Mouse (Mus musculus) MN1 (cell line): ENCODE measurements at regions not wholly inside any gene's neighbourhood (a gene's known extent, or its start where the extent isn't known, plus 50 kb on each side); places are given as distances from the start of the nearest gene placed in this dataset.
A peak's percentile ranks its signal among the peaks of the same experiment; 100 is the strongest.
"Not testable (repeated sequence)": the region's sequence is repeated elsewhere in the genome, so short reads cannot be mapped to it uniquely, and the experiment has no call there.

Experiments
- DNase-seq: peaks from one replicate; pipeline ENCODE4 v3.0.0-alpha.2; 2016; ENCODE audit warnings: low spot score

GRCm38 (mm10) chr5:96898120-96898672 lies 99.3 kb upstream of the Bmp2k start:
- no peak for DNase-seq

DNA sequence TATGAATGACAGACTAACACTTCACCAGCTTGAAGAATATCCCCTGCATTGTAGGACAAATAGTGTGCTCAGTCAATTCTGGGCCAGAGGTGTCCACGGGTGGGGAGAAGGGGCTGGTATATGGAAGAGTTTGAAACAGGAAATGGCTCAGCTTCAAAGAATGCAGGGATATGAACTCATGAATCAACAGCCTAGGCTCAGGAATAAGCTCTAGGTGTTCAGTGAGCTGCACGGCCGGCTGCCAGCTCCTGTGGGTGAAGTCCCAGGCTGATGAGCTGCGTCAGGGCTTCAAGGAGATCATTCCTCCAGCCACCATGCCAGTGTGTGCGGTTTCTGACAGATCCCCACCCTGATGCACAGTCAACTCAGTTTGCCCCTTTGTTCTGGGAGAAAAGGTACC lies 98.8 kb upstream of the Bmp2k start:
- DNase-seq, result no peak

DNA sequence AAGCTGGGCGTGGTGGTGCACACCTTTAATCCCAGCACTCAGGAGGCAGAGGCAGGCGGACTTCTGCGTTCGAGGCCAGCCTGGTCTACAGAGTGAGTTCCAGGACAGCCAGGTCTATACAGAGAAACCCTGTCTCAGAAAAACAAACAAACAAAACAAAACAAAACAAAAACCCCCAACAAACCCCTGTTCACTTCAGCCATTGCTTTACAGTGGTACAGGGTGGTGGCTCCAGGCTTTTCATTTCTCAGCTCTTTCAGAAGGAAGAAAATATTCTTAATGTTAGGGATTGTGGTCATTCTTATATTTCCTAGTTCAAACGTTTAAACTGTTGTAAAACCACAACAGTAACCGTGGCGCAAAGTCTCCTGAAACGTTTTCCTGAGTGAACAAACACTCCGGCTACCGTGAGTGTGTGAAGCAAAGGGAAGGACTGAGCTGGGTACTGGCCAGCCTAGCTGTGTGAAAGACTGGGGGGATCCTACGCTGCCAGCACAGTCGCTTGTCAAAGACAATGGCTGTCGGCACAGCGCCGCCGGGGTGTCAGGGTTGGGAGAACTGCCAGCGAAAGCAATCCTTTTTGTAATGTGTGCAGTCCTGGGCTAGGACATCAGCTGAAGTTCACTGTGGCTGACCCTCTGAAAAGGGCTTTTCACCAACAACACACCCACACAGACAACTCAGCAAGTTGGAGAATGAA lies 91.8 kb upstream of the Bmp2k start:
- DNase-seq, result no peak

DNA sequence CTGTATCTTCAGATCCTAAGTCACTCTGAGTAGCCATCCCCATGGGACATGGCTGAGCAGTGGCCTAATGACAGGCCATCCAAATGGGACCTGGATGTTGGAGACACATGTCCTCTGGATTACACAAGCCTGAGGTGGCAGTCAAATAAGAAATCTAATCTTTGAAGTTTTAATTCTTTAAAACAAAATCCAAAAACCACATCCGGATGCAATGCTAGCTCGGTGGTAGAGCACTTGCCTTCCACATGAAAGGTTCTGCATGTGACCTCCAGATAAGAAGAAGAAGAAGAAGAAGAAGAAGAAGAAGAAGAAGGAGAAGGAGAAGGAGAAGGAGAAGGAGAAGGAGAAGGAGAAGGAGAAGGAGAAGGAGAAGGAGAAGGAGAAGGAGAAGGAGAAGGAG lies 89.1 kb upstream of the Bmp2k start:
- not testable (repeated sequence) for DNase-seq

DNA sequence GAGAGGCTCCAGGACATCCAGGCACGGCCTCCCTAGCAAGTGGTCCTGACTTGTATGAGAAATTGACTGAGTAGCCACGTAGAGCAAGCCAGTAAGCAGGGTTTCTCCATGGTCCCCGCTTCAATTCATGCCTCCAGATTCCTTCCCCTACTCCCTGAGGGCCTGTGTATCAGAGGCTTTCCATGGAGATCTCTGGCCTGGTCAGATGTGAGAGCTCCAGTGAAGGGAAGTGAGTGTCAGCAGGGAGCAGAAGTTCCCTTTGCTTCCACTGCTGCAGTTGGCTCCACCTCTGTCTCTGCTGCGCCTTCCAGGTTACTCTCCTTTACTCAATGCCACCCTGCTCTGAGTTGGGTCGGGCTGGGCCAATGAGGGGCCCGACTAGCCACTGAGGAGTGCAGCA lies 88.3 kb upstream of the Bmp2k start:
- DNase-seq, result no peak

GRCm38 (mm10) chr5:96911550-96912253 lies 85.8 kb upstream of the Bmp2k start:
- DNase-seq, result peak; percentile 6

GRCm38 (mm10) chr5:96912254-96912635 lies 85.2 kb upstream of the Bmp2k start:
- DNase-seq, result no peak

- DNase-seq, result no peak
Observed at GRCm38 (mm10) chr5:96912781-96913180, 84.7 kb upstream of the Bmp2k start.

DNA sequence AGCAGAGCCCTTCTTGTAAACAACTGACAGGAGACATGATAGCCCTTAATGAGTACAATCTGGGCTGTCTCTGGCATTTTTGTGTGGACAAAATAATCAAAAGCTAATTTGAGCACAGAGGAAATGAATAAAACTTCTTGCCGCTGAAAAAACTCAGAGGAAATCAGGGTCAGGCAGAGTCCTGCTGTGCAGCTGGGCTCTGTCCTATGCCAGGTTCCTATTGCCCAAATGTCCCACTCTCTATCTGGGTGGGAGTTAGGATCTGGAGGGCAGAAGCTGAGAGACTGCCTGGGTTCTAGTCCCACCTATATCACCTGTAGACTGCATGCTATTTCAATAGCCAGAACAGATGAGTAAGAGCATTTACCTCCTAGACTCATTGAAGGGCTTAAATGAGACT lies 83.8 kb upstream of the Bmp2k start:
- no peak for DNase-seq

DNA sequence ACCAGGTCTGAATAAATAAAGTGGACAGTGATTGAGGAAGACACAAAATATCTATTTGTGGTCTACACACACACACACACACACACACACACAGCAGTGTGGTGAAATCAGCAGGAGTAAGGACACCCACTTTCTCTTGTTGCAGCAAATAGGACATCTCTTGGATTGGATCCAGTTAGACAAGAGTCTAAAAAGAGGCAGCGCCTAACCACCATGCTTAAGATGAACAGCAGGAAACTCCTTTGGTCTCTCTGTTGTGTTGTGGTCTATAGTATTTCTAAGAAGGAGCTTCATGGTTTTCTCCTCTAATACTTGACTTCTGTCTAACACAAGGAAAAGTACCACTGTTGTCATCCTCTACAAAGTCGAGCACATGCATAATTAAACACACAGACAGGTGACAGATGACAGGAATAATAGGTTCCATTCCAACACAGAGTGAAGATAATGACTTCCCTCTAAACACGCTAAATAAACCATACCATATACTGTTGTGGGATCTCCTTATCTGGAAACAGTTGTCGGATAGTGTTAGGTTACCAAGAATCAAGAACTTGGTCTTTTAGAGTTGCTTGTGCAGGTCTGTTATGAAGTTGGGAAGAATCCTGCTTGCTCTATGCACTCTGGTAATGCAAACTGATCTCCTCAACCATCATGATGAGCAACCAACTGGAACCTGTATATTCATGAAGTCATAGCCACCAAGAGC lies 82.6 kb upstream of the Bmp2k start:
- DNase-seq, result no peak

DNA sequence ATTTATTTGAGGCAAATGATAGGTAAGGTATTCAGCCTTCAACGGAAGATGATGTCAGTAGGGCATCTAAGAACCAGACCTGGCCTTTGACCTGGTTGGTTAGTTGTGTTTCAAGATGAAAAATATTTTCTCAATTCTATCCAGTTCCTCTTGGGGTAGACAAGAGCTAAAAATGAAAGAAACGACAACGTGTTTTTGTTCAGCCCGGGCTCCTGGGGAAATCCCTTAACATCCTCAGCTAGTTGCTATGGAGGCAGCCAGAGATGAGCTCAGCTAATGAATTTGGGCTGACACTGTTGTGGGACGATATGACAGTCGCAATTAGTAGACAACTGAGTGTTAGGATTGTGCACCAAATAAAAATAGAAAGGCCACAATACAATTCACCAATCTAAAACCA lies 80.6 kb upstream of the Bmp2k start:
- DNase-seq, result no peak

DNA sequence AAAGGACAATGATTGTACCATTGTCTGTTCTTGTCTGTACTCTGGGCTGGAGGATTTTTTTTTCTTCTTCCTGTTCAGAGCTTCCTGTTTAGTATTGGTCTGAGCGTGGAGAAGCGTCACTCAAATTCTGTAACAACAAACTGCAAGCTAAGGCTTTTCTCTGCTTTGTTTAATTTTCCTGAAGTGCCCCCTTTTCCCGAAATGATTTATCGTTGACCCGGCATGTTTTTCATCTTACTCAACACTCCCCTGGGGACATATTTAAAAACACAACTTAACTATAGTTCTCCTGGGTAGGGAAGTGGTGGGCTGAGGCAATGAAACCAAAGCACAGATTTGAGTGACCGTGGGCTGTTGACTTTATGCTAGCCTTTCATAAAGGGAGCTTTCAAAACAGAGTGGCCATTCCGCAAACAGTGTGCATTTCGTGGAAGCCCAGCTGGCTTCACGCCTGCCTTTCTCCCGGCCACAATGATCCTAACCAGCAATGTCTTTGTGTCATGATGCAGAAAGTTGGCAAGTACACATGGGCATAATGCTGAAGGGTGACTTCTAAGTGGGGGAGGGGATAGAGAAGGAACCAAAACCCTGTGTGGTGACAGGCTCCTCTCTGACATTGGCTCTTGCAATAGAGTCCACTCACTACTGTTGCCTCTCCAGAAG lies 79.8 kb upstream of the Bmp2k start:
- no peak for DNase-seq

DNA sequence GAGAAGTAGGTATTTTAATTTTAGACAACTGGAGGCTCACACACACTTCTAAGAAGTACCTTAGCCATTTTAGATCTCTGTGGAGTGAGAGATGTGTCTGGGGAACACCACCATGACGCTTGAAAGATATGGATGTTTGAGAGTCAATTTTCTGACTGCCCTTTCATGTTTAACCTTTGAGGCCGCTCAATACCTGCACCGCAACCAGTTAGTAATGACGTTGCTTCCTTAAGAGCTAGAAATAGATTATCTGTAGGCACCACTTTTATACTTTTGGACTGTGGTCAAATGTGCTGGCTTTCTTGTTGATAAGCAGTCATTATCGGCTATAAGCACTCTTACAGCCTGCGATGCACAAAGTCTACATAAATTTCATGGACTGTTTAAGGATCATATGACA lies 78.3 kb upstream of the Bmp2k start:
- DNase-seq, result no peak

GRCm38 (mm10) chr5:96921037-96921436 lies 76.5 kb upstream of the Bmp2k start:
- DNase-seq, result no peak

- no peak for DNase-seq
Observed at GRCm38 (mm10) chr5:96921511-96921910, 76.0 kb upstream of the Bmp2k start.

- DNase-seq, result no peak
Observed at GRCm38 (mm10) chr5:96921973-96922715, 75.3 kb upstream of the Bmp2k start.

- DNase-seq, result no peak
Observed at GRCm38 (mm10) chr5:96922716-96923076, 74.8 kb upstream of the Bmp2k start.

DNA sequence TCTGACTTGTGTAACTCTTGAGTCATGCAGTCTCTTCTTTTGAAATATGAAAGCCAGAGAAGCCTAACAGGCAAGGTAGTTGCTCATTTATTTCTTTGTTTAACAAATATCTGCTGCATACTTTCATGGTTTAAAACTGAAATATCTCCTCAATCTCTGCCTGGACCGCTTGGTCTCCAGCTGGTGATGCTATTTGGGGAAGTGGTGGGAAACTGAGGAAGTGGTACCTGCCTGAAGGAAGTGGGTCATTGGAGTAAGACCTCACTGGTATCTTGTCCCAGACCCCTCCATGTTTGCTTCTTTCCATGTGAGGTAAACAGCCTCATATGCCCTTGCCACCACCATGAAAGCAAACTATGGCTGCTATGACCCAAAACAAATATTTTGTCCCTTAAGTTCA lies 74.0 kb upstream of the Bmp2k start:
- no peak for DNase-seq

GRCm38 (mm10) chr5:96924736-96925429 lies 72.6 kb upstream of the Bmp2k start:
- DNase-seq, result no peak

DNA sequence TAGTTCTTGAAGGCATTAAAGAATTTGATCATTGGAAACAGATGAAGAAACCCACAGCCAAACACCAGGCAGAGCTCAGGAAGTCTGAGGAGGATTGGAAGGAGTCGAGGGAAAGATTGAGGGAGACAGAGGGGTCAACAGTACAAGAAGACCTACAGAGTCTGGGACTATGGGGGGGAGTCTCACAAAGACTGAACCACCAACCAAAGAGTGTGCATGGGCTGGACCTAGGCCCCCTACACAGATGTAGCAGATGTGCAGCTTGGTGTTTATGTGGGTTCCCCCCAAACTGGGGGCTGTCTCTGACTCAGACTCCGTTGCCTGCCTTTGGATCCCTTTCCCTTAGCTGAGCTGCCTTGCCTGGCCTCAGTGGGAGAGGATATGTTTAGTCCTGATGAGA lies 71.5 kb upstream of the Bmp2k start:
- DNase-seq, result no peak

- DNase-seq, result no peak
Observed at GRCm38 (mm10) chr5:96931091-96931490, 66.4 kb upstream of the Bmp2k start.
